Mouse (Mus musculus) bone marrow, adult 2 months (tissue): ENCODE data around the gene Trim11.

ENCODE experiments used
- CTCF ChIP-seq: fragments of 200-500 bp; IDR thresholded peaks from 2 replicates; pipeline ENCODE4 v1.5.1; 2011; ENCODE audit warnings: low read length, control low read depth; ENCODE audit not compliant: control insufficient read depth, insufficient read depth
- POLR2A ChIP-seq: fragments of 200-500 bp; IDR thresholded peaks from 2 replicates; pipeline ENCODE4 v1.6.1; 2011; ENCODE audit warnings: low read depth, mild to moderate bottlenecking, control low read depth, low read length, borderline replicate concordance; ENCODE audit not compliant: control insufficient read depth

DNA sequence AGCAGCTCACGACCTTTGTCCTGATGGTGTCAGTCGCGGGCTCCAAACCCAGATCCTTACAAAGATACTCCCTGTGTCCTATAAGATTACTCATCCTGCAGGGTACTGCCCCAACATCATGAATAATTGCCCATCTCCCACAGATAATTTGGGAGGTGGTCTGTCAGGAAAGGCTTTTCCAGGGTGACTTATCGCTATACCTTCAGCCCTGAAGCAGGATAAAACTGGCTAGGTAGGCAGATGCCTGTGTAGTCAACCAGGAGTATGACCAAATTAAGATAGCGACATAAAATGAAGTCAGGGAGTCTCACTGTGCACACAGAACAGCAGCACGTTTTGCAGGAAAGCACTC lies 38.8 kb upstream of the Trim11 start:
- TF ChIP-seq CTCF (no peak), POLR2A (no peak)
